Mouse (Mus musculus) intestine, embryonic 15.5 days (tissue): Measurements from ENCODE around the gene Cdcp2. TPM values are rescaled to one million over a fixed set of nuclear protein-coding genes. Genes with fewer than 3 reads are reported as not detected.

Experiments used
- ATAC-seq: fragments of 200-750 bp; cut with Nextera tagmentation; 2 replicates; pipeline ENCODE4 v1.8.0; 2017; ENCODE audit warnings: moderate TSS enrichment, moderate library complexity
- H3K27ac ChIP-seq: fragments of 300-500 bp; sonication (generic); 2 replicates; pipeline ENCODE4 v1.5.1; 2015; ENCODE audit warnings: mild to moderate bottlenecking, inconsistent platforms
- H3K27me3 ChIP-seq: fragments of 300-500 bp; sonication (generic); replicated peaks from 2 replicates; pipeline ENCODE4 v1.6.1; 2015; ENCODE audit warnings: inconsistent platforms
- H3K36me3 ChIP-seq: fragments of 300-500 bp; sonication (generic); 2 replicates; pipeline ENCODE4 v1.6.1; 2015; ENCODE audit warnings: inconsistent platforms
- H3K4me1 ChIP-seq: fragments of 300-500 bp; sonication (generic); replicated peaks from 2 replicates; pipeline ENCODE4 v1.6.1; 2015; ENCODE audit warnings: inconsistent platforms
- H3K4me2 ChIP-seq: fragments of 300-500 bp; sonication (generic); replicated peaks from 2 replicates; pipeline ENCODE4 v1.6.1; 2015; ENCODE audit warnings: mild to moderate bottlenecking, inconsistent platforms
- H3K4me3 ChIP-seq: fragments of 300-500 bp; sonication (generic); replicated peaks from 2 replicates; pipeline ENCODE4 v1.5.1; 2015; ENCODE audit warnings: inconsistent platforms
- H3K9ac ChIP-seq: fragments of 300-500 bp; sonication (generic); 2 replicates; pipeline ENCODE4 v1.6.1; 2015; ENCODE audit warnings: inconsistent platforms
- H3K9me3 ChIP-seq: fragments of 300-500 bp; sonication (generic); 2 replicates; pipeline ENCODE4 v1.6.1; 2016; ENCODE audit warnings: inconsistent platforms
- WGBS: fragments of 180-500 bp; shearing (Covaris S2); methylation state at CpG from one replicate; pipeline ENCODE4 v1.1.7; 2015; 5-methylcytosine and 5-hydroxymethylcytosine counted together
- polyA plus RNA-seq: library from polyadenylated mRNA; unstranded; fragments of >200 nt; fragmentation: Nextera tagmentation; extraction: Ambion mirVana; gene quantifications from 2 replicates; pipeline ENCODE4 v1.2.1, GENCODE M21; 2015

Cdcp2 gene
- polyA plus RNA-seq, 1 experiment from 2014 or later, result not detected

DNA sequence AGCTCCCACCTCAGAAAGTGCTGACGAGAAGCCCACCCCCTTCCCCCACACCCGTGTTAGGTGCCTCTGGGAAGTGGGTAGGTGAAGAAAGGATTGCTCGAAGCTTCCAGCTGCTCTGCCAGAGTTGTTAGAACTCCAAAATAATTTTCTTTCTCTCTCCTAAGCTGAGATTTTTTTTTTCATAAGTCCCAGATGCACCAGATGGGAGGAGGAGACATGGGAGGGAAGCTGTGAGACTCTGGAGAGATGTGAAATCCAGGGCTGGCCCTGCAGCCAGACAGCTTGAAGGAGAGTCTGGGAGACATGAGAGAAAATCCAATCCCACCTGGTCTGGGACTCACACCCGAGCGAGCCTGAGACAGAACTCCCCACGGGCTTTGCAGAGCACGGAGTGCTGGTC, 27.7 kb downstream of the Cdcp2 start:
- 50% methylated on average over 7 of the region's 7 CpGs for WGBS
- Histone ChIP-seq H3K9me3 (no peaks in the 10 kb centered on the region), H3K27ac (no peak overlapping the region), H3K9ac (no peak overlapping the region), H3K4me3 (no peak overlapping the region), H3K27me3 (no peaks in the 10 kb centered on the region), H3K4me1 (peaks cover 18% of the 10 kb centered on the region), H3K36me3 (no peaks in the 10 kb centered on the region), H3K4me2 (no peak overlapping the region)
- ATAC-seq, result no peak

DNA sequence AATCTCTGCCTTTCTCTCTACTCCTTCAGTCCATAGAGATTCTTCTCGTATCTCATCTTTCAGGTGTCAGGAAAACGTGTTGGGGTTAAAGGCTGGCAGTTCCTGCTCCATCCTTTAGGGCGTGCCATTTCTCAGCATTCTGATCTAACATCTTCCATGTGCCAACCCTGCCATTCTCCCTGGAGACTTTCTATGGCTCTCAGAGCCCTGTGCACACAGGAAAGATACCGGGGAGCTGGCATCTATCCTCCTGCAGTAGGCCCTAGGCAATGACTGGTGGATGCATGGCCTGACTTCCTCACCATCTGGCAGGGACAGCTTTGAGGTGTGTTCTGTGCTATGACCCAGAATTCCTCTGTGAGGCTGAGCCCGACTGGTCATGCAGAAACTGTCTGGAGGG, 28.4 kb downstream of the Cdcp2 start:
- no peak overlapping the region for H3K4me3 ChIP-seq
- H3K9me3 ChIP-seq, result no peaks in the 10 kb centered on the region
- no peak overlapping the region for H3K27ac ChIP-seq
- no peak overlapping the region for H3K4me2 ChIP-seq
- no peaks in the 10 kb centered on the region for H3K36me3 ChIP-seq
- 72% methylated on average over 5 of the region's 5 CpGs for WGBS
- peaks cover 18% of the 10 kb centered on the region for H3K4me1 ChIP-seq
- H3K27me3 ChIP-seq, result no peaks in the 10 kb centered on the region
- no peak for ATAC-seq
- no peak overlapping the region for H3K9ac ChIP-seq

DNA sequence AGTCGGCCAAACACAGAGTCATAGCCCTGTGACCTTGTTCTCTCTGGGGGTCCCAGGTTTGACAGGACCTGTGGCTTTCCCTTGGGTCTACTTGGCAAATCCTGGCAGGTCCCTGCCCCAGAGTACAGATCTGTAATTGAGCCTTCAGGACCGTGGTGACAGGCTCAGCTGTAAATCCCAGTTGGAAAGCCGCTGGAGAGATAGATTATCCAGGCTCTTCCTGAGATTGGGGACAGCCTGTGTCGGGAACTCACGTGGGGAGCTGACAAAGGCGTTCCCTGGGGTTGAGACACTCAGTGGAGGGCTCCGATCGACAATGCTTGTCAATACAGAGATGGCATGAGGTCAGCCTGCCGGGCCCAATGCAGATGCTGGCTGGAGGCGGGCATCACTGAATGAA, 29.7 kb downstream of the Cdcp2 start:
- H3K36me3 ChIP-seq, result no peaks in the 10 kb centered on the region
- no peak for ATAC-seq
- H3K4me2 ChIP-seq, result no peak overlapping the region
- H3K9ac ChIP-seq, result no peak overlapping the region
- no peaks in the 10 kb centered on the region for H3K27me3 ChIP-seq
- 70% methylated on average over 10 of the region's 10 CpGs for WGBS
- no peaks in the 10 kb centered on the region for H3K9me3 ChIP-seq
- H3K4me3 ChIP-seq, result no peak overlapping the region
- H3K4me1 ChIP-seq, result peaks cover 20% of the 10 kb centered on the region
- no peak overlapping the region for H3K27ac ChIP-seq

DNA sequence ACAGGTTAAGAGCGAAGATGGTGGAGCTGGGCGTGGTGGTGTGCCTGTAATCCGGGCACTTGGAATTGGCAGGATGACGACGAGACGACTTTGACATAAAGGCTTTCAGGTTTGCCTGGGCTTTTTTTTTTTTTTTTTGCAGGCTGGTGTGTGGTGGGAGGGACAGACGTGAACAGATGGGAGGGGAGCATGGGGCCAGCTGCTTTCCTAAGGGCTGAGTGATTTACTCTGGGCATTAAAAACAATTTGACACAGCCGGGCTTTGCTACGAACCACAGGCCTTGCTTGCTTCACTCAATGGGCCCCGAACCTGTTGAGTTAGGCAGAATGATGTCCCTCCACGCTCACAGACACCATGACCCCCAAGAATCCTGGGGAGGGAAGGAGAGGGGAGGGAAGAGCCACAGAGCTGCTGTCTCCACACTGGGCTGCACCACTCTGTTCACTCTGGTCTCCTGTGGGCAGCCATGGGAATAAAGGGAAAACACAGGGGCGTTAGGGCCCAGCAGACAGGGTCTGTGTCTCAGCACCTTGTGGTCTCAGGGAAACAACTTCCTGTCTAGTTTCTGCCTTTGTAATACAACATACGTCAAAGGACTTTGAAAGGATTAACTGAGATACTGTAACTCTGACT, 30.3 kb downstream of the Cdcp2 start:
- peaks cover 17% of the 10 kb centered on the region for H3K4me1 ChIP-seq
- H3K27me3 ChIP-seq, result no peaks in the 10 kb centered on the region
- H3K36me3 ChIP-seq, result no peaks in the 10 kb centered on the region
- no peak overlapping the region for H3K9ac ChIP-seq
- ATAC-seq, result no peak
- H3K4me3 ChIP-seq, result no peak overlapping the region
- no peaks in the 10 kb centered on the region for H3K9me3 ChIP-seq
- no peak overlapping the region for H3K4me2 ChIP-seq
- WGBS, result 58% methylated on average over 13 of the region's 13 CpGs
- H3K27ac ChIP-seq, result no peak overlapping the region

DNA sequence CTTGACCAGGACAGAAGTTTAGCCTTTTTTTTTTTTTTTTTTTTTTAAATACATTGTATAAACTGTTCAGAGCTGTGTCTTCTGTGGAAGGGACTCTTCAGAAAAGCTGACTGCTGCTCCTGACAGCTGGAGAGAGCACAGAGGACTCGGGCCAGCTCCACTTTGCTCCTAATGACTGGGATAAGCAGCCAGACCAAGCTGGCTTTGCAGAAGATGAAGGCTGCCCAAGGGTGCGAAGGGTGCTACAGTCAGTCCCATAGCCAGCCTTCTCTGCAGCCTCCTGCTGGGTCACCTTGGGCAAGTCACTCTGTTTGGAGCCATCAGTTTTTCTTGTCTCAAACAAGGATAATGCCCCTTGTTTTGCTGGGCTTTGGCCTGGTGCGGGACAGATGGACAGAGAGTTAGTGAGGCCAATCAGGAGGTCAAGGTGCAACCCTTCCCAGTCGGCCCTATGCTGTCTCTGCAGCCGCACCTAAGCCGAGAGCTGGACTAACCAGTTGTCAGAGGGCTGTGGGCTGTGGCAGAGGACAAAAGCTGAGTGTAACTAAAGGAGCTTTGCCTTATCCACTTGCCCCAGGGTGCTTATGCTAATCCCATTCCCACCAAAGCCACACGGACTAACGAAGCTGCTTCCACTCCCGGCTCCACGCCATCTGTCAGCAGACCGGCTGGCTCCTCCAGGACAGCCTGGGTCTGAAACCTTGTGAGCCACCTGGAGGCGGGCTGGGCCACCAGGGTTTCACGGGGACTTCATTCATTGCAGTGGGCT, 31.4 kb downstream of the Cdcp2 start:
- 46% methylated on average over 13 of the region's 13 CpGs for WGBS
- Histone ChIP-seq H3K4me1 (peaks cover 17% of the 10 kb centered on the region), H3K4me3 (no peak overlapping the region), H3K27me3 (no peaks in the 10 kb centered on the region), H3K27ac (peak overlapping the region; percentile 48; the same call in 1 of the 2 replicates), H3K4me2 (no peak overlapping the region), H3K9ac (no peak overlapping the region), H3K36me3 (no peaks in the 10 kb centered on the region), H3K9me3 (no peaks in the 10 kb centered on the region)
- ATAC-seq, result peak; percentile 51

DNA sequence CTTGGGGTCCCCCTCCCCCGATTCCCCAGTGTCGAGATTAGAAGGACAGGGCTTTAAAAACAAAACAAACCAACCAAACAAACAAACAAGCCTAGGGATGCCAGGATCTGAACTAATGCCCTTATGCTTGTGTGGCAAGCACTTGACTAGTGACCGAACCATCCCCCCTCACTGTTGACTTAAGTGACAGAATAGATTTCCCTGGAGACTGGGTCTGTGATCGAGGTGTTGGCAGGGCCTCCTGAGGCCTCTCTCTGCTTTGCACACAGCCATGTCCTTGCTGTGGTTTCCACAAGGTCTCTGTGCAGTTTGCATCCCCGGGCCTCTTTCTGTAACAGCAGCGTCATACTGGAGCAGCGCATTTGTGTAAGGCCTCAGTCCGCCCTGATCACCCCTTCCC, 32.7 kb downstream of the Cdcp2 start:
- H3K27me3 ChIP-seq, result no peaks in the 10 kb centered on the region
- H3K4me2 ChIP-seq, result no peak overlapping the region
- H3K4me3 ChIP-seq, result no peak overlapping the region
- no peak for ATAC-seq
- no peaks in the 10 kb centered on the region for H3K9me3 ChIP-seq
- no peak overlapping the region for H3K9ac ChIP-seq
- H3K4me1 ChIP-seq, result peaks cover 14% of the 10 kb centered on the region
- 74% methylated on average over 8 of the region's 8 CpGs for WGBS
- H3K27ac ChIP-seq, result no peak overlapping the region
- H3K36me3 ChIP-seq, result no peaks in the 10 kb centered on the region

DNA sequence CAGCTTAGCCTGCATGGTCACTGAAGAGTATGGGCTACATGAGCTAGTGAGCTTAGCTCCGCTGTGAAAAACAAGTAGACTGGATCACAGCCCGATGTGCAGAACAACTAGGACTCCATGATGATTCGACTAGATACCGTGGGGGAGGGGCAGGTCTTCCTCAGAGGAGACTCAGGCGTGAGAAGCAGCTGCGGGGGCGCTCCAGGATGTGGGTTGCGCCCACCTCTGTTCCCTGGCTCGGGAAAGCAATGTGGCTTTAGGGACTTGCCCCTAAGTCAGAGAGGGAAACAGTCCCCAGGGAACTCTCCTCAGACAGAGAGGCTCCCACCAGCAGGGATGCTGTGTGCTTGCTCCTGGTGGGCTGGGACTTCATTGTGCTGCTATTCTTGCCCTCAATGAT, 33.8 kb downstream of the Cdcp2 start:
- Histone ChIP-seq H3K27ac (no peak overlapping the region), H3K4me3 (no peak overlapping the region), H3K9ac (no peak overlapping the region), H3K9me3 (no peaks in the 10 kb centered on the region), H3K36me3 (no peaks in the 10 kb centered on the region), H3K4me2 (no peak overlapping the region), H3K4me1 (peaks cover 14% of the 10 kb centered on the region), H3K27me3 (no peaks in the 10 kb centered on the region)
- ATAC-seq, result no peak
- 29% methylated on average over 9 of the region's 9 CpGs for WGBS

DNA sequence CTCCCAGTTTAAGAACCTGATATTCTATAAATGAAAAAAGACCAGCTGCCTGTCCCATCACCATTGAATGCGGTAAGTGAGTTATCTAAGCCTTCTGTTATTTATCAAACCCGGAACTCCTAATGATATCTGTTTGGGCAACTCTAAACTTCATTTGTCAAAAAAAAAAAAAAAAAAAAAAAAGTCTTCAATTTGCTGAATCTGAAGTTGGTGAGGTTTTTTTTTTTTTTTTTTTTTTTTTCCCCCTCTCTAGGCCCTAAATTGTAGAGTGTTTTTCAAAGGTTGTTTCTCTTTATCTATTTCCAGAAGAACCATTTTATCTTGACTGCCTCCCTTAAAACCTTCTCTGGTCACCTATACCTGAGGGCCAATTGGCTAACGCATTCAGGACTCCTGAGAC, 38.2 kb downstream of the Cdcp2 start:
- no peak overlapping the region for H3K27ac ChIP-seq

DNA sequence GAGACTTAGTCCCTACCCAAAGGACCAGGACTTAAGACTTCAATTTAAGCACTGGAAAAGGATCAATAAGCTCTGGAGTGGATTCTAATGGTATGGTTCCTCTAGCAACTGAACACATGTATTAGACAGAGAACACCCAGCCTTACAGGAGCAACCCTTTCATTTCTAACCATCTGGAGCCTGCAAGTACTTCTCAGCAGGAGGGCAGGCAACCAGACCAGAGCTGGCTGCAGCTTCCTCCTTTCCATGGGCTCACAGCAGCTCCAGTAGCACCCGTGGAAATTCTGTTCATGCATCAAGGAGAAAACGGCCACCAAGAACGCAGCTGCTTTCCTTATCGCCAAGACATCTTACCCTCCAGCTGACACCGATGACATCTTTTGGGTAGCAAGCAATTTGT, 39.0 kb downstream of the Cdcp2 start:
- H3K4me3 ChIP-seq, result no peak overlapping the region
- H3K36me3 ChIP-seq, result peaks cover 5% of the 10 kb centered on the region; the same call in 1 of the 2 replicates
- H3K27me3 ChIP-seq, result no peaks in the 10 kb centered on the region
- H3K9ac ChIP-seq, result no peak overlapping the region
- no peaks in the 10 kb centered on the region for H3K9me3 ChIP-seq
- no peak overlapping the region for H3K4me2 ChIP-seq
- no peak overlapping the region for H3K27ac ChIP-seq
- H3K4me1 ChIP-seq, result peaks cover 16% of the 10 kb centered on the region
- no peak for ATAC-seq
- WGBS, result 75% methylated on average over 5 of the region's 5 CpGs

More for the DNA sequence above, 38.2 kb downstream of the Cdcp2 start:
- H3K4me1 ChIP-seq, result peaks cover 16% of the 10 kb centered on the region
- 75% methylated on average over 3 of the region's 3 CpGs for WGBS
- no peak overlapping the region for H3K4me2 ChIP-seq
- no peaks in the 10 kb centered on the region for H3K9me3 ChIP-seq
- peaks cover 5% of the 10 kb centered on the region; the same call in 1 of the 2 replicates for H3K36me3 ChIP-seq
- H3K9ac ChIP-seq, result no peak overlapping the region
- no peak for ATAC-seq
- no peak overlapping the region for H3K4me3 ChIP-seq
- no peaks in the 10 kb centered on the region for H3K27me3 ChIP-seq

DNA sequence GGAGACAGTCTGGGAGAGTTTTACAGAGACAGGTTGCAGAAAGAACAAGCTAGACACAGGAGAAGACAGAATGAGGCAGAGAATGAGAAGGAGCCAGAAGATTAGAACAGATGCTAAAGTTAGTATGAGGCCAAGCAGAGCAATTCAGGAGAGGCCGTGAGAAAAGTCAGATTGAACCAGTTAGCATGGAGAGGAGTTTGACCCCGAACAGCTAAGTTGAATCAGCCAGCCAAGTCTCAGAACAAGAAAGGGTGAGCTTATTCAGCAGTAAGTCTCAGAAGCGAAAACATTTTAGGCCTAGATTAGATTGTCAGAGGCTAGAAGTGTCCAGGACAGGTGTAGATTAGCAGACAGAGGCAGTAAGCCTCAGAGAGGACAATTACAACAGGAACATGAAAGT, 39.8 kb downstream of the Cdcp2 start:
- Histone ChIP-seq H3K36me3 (peaks cover 5% of the 10 kb centered on the region; the same call in 1 of the 2 replicates), H3K4me1 (peaks cover 14% of the 10 kb centered on the region), H3K27ac (no peak overlapping the region), H3K9ac (no peak overlapping the region), H3K27me3 (no peaks in the 10 kb centered on the region), H3K9me3 (no peaks in the 10 kb centered on the region), H3K4me2 (no peak overlapping the region), H3K4me3 (no peak overlapping the region)
- ATAC-seq, result no peak
- 60% methylated on average over 3 of the region's 3 CpGs for WGBS

DNA sequence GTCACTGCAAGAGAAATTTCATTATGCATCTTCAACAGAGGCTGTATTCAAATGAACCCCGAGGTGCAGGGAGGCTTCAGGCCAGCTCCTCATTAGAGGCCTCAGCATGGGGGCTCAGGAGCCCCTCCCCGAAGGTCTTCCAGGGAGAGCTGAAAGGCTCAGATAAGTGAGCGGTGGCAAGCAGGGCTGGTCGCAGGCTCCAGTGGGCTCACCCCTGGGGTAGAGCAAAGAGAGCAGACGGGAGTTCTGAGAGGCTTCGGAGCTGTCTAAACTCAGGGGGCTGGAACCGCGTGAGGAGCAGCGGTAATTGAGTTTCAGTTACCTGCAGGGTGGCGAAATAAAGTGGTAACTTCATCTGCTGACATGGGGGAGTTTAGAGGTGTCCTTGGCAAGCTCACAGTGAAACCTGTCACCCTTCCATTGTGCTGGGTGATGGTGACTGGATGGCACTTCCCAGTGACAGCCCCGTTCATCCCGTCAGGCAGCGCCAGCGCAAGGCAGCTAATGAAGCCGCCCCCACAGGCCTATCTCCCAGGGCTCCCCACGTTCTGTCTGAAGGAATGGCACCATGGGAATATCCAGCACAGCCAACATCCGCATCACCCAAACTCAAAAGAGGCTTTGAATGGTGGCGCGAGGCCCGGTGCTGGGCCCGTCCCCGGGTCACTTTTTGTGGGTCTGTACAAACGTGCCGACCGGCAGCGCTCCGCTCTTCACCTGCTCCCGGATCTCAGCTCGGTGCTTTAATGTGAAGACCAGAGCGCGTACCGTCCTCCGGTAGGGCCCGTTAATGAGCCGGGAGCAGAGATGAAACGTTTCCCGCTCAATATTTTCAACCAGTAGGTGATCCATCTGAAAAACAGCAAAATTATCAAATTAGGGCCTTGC, 42.5 kb downstream of the Cdcp2 start:
- 0 out of 2 replicates have a peak overlapping the region, but pooled peaks have one; percentile 4 for H3K27ac ChIP-seq
- peak; percentile 26; the same call in 1 of the 2 replicates for ATAC-seq
- no peaks in the 10 kb centered on the region for H3K9me3 ChIP-seq
- no peak overlapping the region for H3K9ac ChIP-seq
- 58% methylated on average over 37 of the region's 37 CpGs for WGBS
- peaks cover 14% of the 10 kb centered on the region for H3K4me1 ChIP-seq
- H3K27me3 ChIP-seq, result no peaks in the 10 kb centered on the region
- H3K36me3 ChIP-seq, result peaks cover 5% of the 10 kb centered on the region; the same call in 1 of the 2 replicates
- no peak overlapping the region for H3K4me2 ChIP-seq
- no peak overlapping the region for H3K4me3 ChIP-seq
